Mouse (Mus musculus): ENCODE measurements around the gene Wasf3.
"Not testable (repeated sequence)": the region's sequence is repeated elsewhere in the genome, so short reads cannot be mapped to it uniquely, and the experiment has no call there.

Wasf3 gene

GRCm38 (mm10) chr5:146398386-146399115, 13.8 kb downstream of the Wasf3 start:
- in situ Hi-C loops (cut with MboI; ENCODE audit: unreplicated experiment in 2 of 2) = no loop called here

- in situ Hi-C loops (cut with MboI; ENCODE audit: unreplicated experiment in 2 of 2) = not testable (repeated sequence)
These were observed 16.2 kb downstream of the Wasf3 start for GRCm38 (mm10) chr5:146401012-146401411.

GRCm38 (mm10) chr5:146402311-146402710, 17.5 kb downstream of the Wasf3 start:
- in situ Hi-C loops (cut with MboI; ENCODE audit: unreplicated experiment in 2 of 2) = no loop called here

- in situ Hi-C loops (cut with MboI; ENCODE audit: unreplicated experiment in 2 of 2) = no loop called here
These were observed 19.1 kb downstream of the Wasf3 start for GRCm38 (mm10) chr5:146403923-146404322.

GRCm38 (mm10) chr5:146406133-146406532, 21.3 kb downstream of the Wasf3 start:
- in situ Hi-C loops (cut with MboI; ENCODE audit: unreplicated experiment in 2 of 2) = no loop called here

GRCm38 (mm10) chr5:146407791-146408190, 23.0 kb downstream of the Wasf3 start:
- in situ Hi-C loops (cut with MboI; ENCODE audit: unreplicated experiment in 2 of 2) = no loop called here

- in situ Hi-C loops (cut with MboI; ENCODE audit: unreplicated experiment in 2 of 2) = no loop called here
These were observed 23.8 kb downstream of the Wasf3 start for GRCm38 (mm10) chr5:146408604-146409003.

GRCm38 (mm10) chr5:146410821-146411220, 26.0 kb downstream of the Wasf3 start:
- in situ Hi-C loops (cut with MboI; ENCODE audit: unreplicated experiment in 2 of 2) = no loop called here

- in situ Hi-C loops (cut with MboI; ENCODE audit: unreplicated experiment in 2 of 2) = no loop called here
These were observed 28.1 kb downstream of the Wasf3 start for GRCm38 (mm10) chr5:146412743-146413430.

GRCm38 (mm10) chr5:146414611-146415010, 29.8 kb downstream of the Wasf3 start:
- in situ Hi-C loops (cut with MboI; ENCODE audit: unreplicated experiment in 2 of 2) = loop anchor here in 1 of 2 experiments (5.0 kb wide), 1 partner anchor 222 kb away; no protein-coding TSS in a partner anchor

GRCm38 (mm10) chr5:146415218-146415617, 30.4 kb downstream of the Wasf3 start:
- in situ Hi-C loops (cut with MboI; ENCODE audit: unreplicated experiment in 2 of 2) = loop anchor here in 1 of 2 experiments (5.0 kb wide), 1 partner anchor 223 kb away; no protein-coding TSS in a partner anchor

- in situ Hi-C loops (cut with MboI; ENCODE audit: unreplicated experiment in 2 of 2) = loop anchor here in 1 of 2 experiments (5.0 kb wide), 1 partner anchor 224 kb away; no protein-coding TSS in a partner anchor
These were observed 31.7 kb downstream of the Wasf3 start for GRCm38 (mm10) chr5:146416331-146417110.

GRCm38 (mm10) chr5:146418092-146418491, 33.3 kb downstream of the Wasf3 start:
- in situ Hi-C loops (cut with MboI; ENCODE audit: unreplicated experiment in 2 of 2) = loop anchor here in 1 of 2 experiments (5.0 kb wide), 1 partner anchor 226 kb away; no protein-coding TSS in a partner anchor

GRCm38 (mm10) chr5:146420081-146420480, 35.3 kb downstream of the Wasf3 start:
- in situ Hi-C loops (cut with MboI; ENCODE audit: unreplicated experiment in 2 of 2) = loop anchor here in 1 of 2 experiments (5.0 kb wide), 1 partner anchor 233 kb away; the partner anchor contains the start of gene 1700001J03Rik

- in situ Hi-C loops (cut with MboI; ENCODE audit: unreplicated experiment in 2 of 2) = loop anchor here in 1 of 2 experiments (5.0 kb wide), 1 partner anchor 238 kb away; the partner anchor contains the start of gene 1700001J03Rik
These were observed 40.0 kb downstream of the Wasf3 start for GRCm38 (mm10) chr5:146424711-146425326.

GRCm38 (mm10) chr5:146425656-146426055, 40.9 kb downstream of the Wasf3 start:
- in situ Hi-C loops (cut with MboI; ENCODE audit: unreplicated experiment in 2 of 2) = no loop called here

- in situ Hi-C loops (cut with MboI; ENCODE audit: unreplicated experiment in 2 of 2) = no loop called here
These were observed 43.3 kb downstream of the Wasf3 start for GRCm38 (mm10) chr5:146428109-146428508.

GRCm38 (mm10) chr5:146431821-146432220, 47.0 kb downstream of the Wasf3 start:
- in situ Hi-C loops (cut with MboI; ENCODE audit: unreplicated experiment in 2 of 2) = no loop called here

- in situ Hi-C loops (cut with MboI; ENCODE audit: unreplicated experiment in 2 of 2) = no loop called here
These were observed 47.7 kb downstream of the Wasf3 start for GRCm38 (mm10) chr5:146432476-146432875.

GRCm38 (mm10) chr5:146435316-146435715, 50.5 kb downstream of the Wasf3 start:
- in situ Hi-C loops (cut with MboI; ENCODE audit: unreplicated experiment in 2 of 2) = no loop called here
